Mouse (Mus musculus) granulocyte monocyte progenitor cell, adult 5-6 weeks (primary cell): ENCODE results near the gene Platr17. TPM values are rescaled to one million over a fixed set of nuclear protein-coding genes. Genes with fewer than 3 reads are reported as not detected.

Source experiments
- ATAC-seq: replicated peaks from 2 replicates; pipeline ENCODE4 v1.8.0; 2016; ENCODE audit warnings: mild to moderate bottlenecking, moderate TSS enrichment, inconsistent platforms; ENCODE audit not compliant: poor library complexity, severe bottlenecking
- total RNA-seq, 2 experiments: library from RNA; stranded (forward) in 1 of 2; stranded (reverse) in 1 of 2; fragments of 200-712, 200-1000 nt in 1 of 2; fragments of >200 nt in 1 of 2; fragmentation: Nextera tagmentation in 1 of 2; gene quantifications; 2 replicates each; pipeline ENCODE4 v1.2.3; 2014 to 2017

The Platr17 gene
- total RNA-seq, 2 experiments from 2014 or later: 0.46 to 1.4 TPM

GRCm38 (mm10) chr17:33918293-33919203, 13.6 kb downstream of the Platr17 start:
- ATAC-seq: no peak

DNA sequence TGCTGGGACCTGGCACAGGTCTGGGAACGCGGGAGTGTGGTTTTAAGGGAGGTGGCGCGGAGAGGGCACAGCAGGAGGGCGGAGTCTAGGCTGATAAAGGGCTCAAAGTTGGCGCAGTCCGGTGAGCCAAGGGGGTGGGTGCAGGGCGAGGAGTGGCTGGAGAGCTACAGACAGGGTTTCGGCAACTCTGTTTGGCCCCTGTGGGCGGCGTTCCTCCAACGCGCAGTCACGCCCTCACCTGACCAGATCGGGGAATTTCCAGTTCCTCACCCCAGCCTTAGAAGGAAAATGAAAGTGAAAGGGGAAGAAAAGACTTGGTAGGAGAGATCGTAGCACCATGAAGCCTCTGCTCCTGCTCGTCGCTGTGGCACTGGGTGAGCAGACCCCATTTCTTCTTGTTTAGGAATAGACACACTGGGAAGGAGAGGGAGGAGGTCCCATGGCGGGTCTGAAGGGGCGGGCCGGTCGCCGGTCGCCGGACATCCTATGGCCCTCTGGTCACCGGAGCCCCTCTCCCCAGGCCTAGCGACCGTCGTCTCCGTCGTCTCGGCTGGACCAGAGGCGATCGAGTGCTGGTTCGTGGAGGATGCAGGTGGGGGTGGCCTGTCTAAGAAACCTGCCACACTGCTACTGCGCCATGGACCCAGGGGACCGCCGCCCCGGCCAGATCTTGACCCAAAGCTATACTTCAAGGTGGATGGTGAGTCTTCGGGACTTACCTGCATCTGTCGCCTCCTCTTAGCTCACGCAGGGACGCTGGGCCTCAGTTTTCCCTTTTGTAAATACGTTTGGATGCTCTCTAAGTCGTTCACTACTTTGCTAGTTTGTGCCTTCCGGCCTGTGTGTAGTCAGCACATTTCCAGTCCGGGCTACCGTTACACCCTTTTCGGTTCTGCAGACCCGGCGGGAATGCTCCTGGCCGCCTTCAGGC, 14.7 kb downstream of the Platr17 start:
- peak; percentile 63 for ATAC-seq

GRCm38 (mm10) chr17:33920282-33921097, 15.6 kb downstream of the Platr17 start:
- ATAC-seq: peak; percentile 33

DNA sequence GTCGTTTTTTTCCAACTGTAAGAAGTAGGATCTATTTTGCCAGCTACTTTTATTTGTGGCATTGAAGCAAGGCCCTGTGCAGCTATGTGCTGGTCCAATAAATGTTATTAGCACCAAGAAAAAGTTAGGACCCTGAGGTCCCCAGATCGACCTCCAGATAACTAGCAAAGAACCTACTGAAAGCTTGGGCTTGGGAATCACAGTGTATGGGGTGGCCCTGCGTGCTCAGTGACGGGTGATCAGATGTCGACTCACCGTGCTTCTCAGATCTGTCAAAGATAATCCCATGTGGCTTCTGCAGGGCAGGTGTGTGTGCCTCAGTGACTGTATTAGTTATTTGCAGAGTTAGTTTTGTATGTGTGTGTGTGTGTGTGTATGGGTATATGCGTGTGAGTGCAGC, 16.4 kb downstream of the Platr17 start:
- ATAC-seq: no peak

DNA sequence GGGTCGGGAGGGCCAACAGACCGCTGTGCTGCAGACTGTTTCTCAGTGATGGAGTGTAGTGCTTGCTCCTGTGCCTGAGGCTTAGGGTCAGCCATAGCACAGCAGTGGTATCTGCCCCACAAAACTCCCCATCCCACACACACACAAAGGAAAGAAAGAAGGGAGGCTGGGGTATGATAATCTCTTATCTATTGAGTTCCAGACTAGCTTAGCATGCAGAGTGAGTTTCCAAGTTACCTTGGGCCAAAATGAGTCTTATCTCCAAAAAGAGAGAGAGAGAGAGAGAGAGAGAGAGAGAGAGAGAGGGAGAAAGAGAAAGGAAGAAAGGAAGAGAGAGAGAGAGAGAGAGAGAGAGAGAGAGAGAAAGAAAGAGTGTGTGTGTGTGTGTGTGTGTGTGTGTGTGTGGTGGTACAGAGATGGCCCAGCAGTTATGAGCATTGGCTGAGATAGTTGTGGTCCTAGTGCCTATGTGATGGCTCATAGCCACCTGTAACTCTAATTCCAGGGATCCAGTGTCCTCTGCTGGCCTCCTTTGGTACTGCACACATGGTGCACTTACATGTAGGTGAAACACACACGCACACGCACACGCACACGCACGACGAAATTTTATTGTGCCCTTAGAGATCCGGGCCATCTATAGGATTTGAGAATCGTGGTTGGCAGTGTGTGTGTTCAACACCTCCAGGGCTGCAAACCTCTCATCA, 19.8 kb downstream of the Platr17 start:
- ATAC-seq: no peak

DNA sequence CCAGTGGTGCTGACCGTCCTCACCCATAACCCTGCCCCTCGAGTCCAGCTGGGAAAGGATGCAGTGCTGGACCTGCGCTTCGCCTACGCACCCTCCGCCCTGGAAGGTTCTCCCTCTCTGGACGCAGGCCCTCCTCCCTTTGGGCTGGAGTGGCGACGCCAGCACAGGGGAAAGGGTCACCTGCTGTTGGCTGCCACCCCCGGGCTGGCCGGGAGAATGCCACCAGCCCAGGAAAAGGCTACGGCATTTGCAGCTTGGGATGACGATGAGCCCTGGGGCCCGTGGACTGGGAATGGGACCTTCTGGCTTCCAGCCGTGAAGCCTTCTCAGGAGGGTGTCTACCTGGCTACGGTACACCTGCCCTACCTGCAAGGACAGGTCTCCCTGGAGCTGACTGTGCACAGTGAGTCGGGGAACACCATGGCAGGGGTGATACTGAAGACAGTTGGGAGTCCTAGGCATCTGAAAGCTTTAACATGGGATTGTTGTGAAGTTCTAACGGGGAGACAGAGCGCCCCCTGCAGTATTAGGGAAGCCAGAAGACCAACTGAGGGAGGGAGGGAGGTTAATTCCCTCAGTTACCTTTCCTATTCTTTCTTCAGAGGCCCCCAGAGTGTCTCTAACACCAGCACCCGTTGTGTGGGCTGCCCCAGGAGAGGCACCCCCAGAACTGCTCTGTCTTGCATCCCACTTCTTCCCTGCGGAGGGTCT, 20.6 kb downstream of the Platr17 start:
- ATAC-seq: no peak

DNA sequence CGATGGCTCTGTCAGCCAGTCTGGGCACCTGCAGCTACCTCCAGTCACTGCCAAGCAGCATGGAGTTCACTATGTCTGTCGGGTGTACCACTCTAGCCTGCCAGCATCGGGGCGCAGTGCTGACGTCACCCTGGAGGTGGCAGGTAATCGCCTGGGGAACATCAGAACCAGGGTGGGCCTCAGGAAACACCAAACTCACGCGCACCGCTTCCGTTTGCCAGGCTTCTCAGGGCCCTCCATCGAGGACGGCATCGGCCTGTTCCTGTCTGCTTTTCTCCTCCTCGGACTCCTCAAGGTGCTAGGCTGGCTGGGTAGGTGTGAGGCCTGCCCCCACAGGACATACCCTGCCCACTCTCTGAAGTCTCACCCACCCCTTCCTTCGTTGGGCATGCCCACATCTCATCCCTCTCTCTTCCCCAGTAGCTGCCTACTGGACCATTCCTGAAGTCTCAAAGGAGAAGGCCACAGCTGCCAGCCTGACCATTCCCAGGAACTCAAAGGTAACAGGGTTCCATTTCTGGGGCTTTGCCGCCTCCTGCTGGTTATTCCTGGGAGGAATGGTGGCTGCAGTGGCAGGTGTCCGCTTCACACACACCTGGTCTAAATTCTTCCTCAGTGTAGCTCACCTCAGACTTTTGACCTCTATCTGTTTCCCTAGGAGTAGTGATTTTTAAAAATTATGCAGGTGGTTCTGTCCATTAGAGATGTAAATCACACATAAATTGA, 21.4 kb downstream of the Platr17 start:
- ATAC-seq: no peak

DNA sequence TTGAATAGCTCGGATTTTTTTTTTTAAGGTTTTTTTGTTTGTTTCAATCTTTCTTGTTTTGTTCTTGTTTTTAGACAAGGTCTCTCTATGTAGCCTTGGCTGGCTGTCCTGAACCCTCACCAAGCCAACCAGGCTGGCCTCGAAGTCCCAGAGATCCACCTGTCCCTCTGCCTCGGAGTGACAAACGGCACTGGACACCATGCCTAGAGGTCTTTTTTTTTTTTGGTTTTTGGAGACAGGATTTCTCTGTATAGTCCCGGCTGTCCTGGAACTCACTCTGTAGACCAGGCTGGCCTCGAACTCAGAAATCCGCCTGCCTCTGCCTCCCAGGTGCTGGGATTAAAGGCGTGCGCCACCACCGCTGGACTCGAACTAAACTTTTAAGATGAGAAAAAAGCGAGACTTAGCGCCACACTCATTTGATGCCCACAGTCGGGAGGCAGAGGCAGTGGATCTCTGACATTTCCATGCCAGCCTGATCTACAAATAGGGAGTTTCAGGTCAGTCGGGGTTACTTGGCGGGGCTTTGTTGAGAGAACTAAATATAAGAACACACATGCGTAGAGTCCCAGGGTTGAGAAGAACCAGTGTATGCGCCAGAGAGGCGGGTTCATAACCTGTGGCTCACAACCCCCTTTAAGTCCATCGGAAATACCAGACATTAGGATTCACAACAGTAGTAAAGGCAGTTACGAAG, 23.5 kb downstream of the Platr17 start:
- no peak for ATAC-seq

DNA sequence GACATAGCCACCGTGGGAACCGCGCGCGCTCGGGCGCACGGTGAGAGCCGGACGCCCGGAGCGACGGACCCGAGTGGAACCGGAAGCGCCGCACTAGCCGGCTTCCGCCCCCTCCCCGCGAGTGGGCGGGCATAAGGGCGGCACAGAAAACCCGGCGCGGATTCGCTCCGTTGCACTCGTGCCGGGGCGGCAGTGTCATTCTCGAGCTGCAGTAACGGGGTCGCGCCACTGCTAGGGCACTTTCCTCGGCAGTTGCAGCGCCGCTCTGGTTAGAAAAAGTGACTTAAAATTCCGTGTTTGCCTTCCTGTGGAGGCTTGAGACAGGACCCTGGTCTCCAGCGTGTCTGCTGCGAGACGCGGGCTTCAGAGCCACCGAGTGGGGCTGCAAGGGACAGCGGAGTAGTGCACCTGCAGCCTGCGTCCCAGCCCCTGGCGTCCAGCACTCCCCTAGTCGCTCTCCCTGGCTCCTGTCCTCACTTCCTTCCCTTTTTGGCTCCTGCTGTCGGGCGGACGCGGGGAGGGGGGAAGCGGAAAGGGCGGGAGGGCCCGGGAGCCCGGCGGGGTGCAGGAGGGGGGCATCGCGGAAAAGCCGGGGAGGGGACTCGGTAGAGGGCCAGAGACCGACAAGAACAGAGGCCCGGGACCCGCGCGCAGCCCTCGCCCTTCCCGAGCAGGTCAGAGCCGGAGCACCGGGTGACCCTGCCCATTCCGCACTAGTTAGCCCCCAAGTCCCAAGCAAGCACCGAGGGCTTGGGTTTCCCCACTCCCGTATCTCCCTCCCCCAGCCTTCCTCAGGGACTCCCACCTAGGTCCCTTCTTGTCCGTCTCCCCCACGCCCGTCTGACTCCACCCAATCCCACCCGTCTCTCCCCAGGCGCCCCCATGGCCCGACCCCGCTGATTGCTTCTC, 24.7 kb downstream of the Platr17 start, which contains the start of gene Rgl2:
Gene Rgl2 (plus strand): TSS at position 173 of the 909 bp plus-strand sequence.
- peak; percentile 77 for ATAC-seq

GRCm38 (mm10) chr17:33930280-33931158, 25.6 kb downstream of the Platr17 start:
- ATAC-seq: peak; percentile 38

DNA sequence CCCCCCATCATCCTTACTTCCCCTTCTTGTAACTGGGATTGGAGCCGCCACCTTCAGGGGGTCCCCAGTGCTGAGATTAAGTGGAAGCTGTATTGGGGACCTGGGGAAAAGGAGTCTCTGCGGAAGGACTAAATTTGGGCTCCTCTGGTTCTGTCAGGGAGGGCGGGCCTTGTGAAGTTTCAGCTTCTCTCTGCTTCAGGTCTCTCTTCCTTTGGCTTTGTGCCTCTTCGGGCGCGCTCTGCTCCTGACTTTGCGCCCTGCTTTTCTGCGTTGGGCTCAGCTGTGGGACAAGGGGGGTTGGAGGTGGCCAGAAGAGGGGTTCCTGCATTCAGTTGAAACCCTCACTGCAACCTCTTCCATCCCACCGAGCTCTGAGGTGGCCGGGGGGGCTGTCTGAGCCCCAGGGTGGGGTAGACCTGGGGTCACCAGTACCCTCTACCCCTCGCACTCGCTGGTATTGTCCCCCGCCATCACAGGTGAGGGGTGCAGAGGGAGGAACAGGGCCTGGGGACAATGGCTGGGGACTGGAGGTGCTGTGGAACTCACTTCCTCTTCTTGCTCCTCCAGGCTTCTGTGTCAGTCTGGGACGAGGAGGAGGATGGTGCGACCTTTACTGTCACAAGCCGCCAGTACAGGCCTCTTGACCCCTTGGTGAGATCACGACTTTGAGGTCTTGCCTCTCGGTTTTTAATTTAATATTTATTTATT, 26.4 kb downstream of the Platr17 start:
- ATAC-seq: peak; percentile 25

- no peak for ATAC-seq
Measured at GRCm38 (mm10) chr17:33931947-33932346, 27.0 kb downstream of the Platr17 start.

GRCm38 (mm10) chr17:33932448-33932847, 27.5 kb downstream of the Platr17 start:
- ATAC-seq: no peak

DNA sequence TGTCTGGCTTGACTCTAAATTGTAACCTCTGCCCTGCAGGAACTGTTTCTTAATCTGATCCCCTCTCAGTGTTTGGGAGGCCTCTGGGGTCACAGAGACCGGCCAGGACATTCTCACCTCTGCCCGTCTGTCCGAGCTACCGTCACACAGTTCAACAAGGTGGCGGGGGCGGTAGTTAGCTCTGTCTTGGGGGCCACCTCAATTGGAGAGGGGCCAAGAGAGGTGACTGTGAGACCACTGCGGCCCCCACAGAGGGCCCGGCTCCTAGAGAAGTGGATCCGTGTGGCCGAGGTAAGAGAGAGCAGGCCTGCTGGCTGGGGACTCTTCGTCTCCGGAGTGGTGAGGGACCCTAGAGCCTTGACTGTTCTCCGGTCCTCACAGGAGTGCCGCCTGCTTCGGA, 28.0 kb downstream of the Platr17 start:
- ATAC-seq: no peak

- no peak for ATAC-seq
Measured at GRCm38 (mm10) chr17:33935422-33936055, 30.6 kb downstream of the Platr17 start.
